Mouse (Mus musculus): ENCODE data around the gene Cbx6.

Cbx6 gene

GRCm38 (mm10) chr15:79802304-79802703 is 32.2 kb downstream of the Cbx6 start:
- no peak for DNase-seq

GRCm38 (mm10) chr15:79801646-79802045 is 32.8 kb downstream of the Cbx6 start:
- DNase-seq: no peak

- no peak for DNase-seq
Observed at GRCm38 (mm10) chr15:79800701-79801100, 33.8 kb downstream of the Cbx6 start.

- DNase-seq: no peak
Observed at GRCm38 (mm10) chr15:79798591-79798990, 35.9 kb downstream of the Cbx6 start.

- DNase-seq: no peak
Observed at GRCm38 (mm10) chr15:79797680-79798079, 36.8 kb downstream of the Cbx6 start.

GRCm38 (mm10) chr15:79797096-79797495 is 37.4 kb downstream of the Cbx6 start:
- no peak for DNase-seq

GRCm38 (mm10) chr15:79796256-79796655 is 38.2 kb downstream of the Cbx6 start:
- no peak for DNase-seq

- DNase-seq: no peak
Observed at GRCm38 (mm10) chr15:79794173-79794572, 40.3 kb downstream of the Cbx6 start.

GRCm38 (mm10) chr15:79793076-79793475 is 41.4 kb downstream of the Cbx6 start:
- DNase-seq: no peak

GRCm38 (mm10) chr15:79792455-79792854 is 42.0 kb downstream of the Cbx6 start:
- DNase-seq: no peak

GRCm38 (mm10) chr15:79791502-79791901 is 43.0 kb downstream of the Cbx6 start:
- peak; percentile 40 to 44 for DNase-seq

- no peak for DNase-seq
Observed at GRCm38 (mm10) chr15:79790905-79791304, 43.6 kb downstream of the Cbx6 start.

GRCm38 (mm10) chr15:79790111-79790510 is 44.4 kb downstream of the Cbx6 start:
- no peak for DNase-seq

- no peak for DNase-seq
Observed at GRCm38 (mm10) chr15:79787815-79788214, 46.7 kb downstream of the Cbx6 start.

- no peak for DNase-seq
Observed at GRCm38 (mm10) chr15:79785056-79785455, 49.4 kb downstream of the Cbx6 start.

- DNase-seq: no peak
Observed at GRCm38 (mm10) chr15:79777749-79778148, 56.7 kb downstream of the Cbx6 start, which contains the start of gene Dnal4. Gene Dnal4 (minus strand): TSS chr15:79777849.

GRCm38 (mm10) chr15:79775662-79776061 is 58.8 kb downstream of the Cbx6 start:
- DNase-seq: no peak

- peak; percentile 95 to 97 for DNase-seq
Observed at GRCm38 (mm10) chr15:79774117-79775027, 60.1 kb downstream of the Cbx6 start.
